Mouse (Mus musculus) erythroblast, embryonic 14.5 days (primary cell): ENCODE measurements around the gene Mtmr11. TPM values are rescaled to one million over a fixed set of nuclear protein-coding genes. Genes with fewer than 3 reads are reported as not detected.

Source experiments
- H3K27me3 ChIP-seq: 2 replicates; pipeline ENCODE4 v1.6.1; 2012; ENCODE audit warnings: inconsistent platforms; ENCODE audit not compliant: control insufficient read depth
- H3K36me3 ChIP-seq: 2 replicates; pipeline ENCODE4 v1.6.1; 2012; ENCODE audit warnings: mild to moderate bottlenecking, inconsistent platforms; ENCODE audit not compliant: control insufficient read depth
- H3K4me1 ChIP-seq: 2 replicates; pipeline ENCODE4 v1.6.1; 2012; ENCODE audit warnings: inconsistent platforms; ENCODE audit not compliant: control insufficient read depth
- H3K4me3 ChIP-seq: replicated peaks from 2 replicates; pipeline ENCODE3; 2012; ENCODE audit warnings: moderate library complexity, mild to moderate bottlenecking, inconsistent platforms
- H3K9me3 ChIP-seq: 2 replicates; pipeline ENCODE4 v1.6.1; 2012; ENCODE audit warnings: low read length, inconsistent platforms, mixed read lengths; ENCODE audit not compliant: control insufficient read depth
- GATA1 ChIP-seq: IDR thresholded peaks from 2 replicates; pipeline ENCODE4 v1.6.1; 2012; ENCODE audit warnings: low read length, inconsistent platforms, mixed read lengths
- TAL1 ChIP-seq: IDR thresholded peaks from 3 replicates; pipeline ENCODE4 v1.6.1; 2012; ENCODE audit warnings: low read length, inconsistent platforms, mixed read lengths
- polyA plus RNA-seq: library from polyadenylated mRNA; stranded (reverse); fragments of >175 nt; gene quantifications from 2 replicates; pipeline ENCODE4 v1.2.3, GENCODE M21; 2012

The Mtmr11 gene
- polyA plus RNA-seq: not detected in 2 replicates

DNA sequence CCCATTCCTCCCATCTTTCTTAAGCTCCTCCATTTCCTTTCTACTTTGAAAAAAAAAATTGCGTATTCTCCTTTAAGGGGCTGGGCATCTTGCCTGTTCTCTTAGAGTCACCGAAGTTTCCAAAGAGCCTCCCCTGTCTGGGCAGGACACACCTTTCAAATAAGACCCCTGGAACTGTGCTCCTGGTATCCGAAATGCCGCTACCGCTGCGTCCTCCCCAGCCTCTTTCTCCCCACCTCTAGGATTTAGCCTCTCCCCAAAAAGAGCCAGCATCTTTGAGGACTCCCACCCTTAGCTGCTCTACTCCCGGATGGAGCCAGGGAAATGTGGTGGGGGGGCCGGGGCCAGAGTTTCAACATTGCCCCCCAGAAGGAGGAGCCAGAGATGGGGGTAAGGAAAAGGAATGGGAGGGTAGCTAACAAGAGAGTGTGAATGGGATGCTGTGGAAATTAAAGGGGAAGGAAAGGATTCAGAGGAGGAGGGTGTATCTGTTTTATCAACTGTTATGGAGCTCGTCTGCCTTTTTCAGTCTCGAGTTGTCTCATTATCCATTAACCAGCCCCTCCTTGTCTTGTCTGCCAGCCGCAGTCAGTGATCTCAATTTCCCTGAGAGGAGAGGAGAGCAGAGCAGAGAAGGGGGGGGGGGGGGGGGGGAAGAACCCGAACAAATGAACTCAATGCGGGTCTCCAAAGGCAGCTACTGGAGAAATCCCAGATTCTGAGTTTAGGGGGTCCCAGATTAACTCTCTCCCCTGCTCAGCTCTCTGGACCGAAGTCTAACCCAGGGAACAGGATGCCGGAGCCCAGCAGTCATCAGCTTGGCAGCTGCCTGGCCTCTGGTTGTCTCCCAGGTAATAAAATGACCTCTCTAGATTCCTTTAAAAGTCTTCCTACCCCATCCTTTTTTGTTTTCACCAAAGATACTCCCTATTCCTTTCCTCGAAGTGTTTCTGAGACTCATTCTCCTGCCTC lies at the start of gene Mtmr11:
TSS of gene Mtmr11 (plus strand) at position 136 of the 972 bp plus-strand sequence.
- Histone ChIP-seq H3K27me3 (peaks cover 65% of the 10 kb centered on the region), H3K9me3 (no peaks in the 10 kb centered on the region), H3K4me1 (peaks cover 3% of the 10 kb centered on the region; the same call in 1 of the 2 replicates), H3K36me3 (no peaks in the 10 kb centered on the region), H3K4me3 (peak within 1 kb of the TSS; percentile 19)
- no peak for TF ChIP-seq GATA1
- TF ChIP-seq TAL1: no peak

- no peaks in the 10 kb centered on the region for H3K27me3 ChIP-seq
- TF ChIP-seq TAL1 (no peak), GATA1 (no peak)
- no peaks in the 10 kb centered on the region for H3K9me3 ChIP-seq
- peaks cover 25% of the 10 kb centered on the region for H3K4me1 ChIP-seq
- H3K36me3 ChIP-seq: peaks cover 31% of the 10 kb centered on the region
- no peak overlapping the region for H3K4me3 ChIP-seq
Observed at GRCm38 (mm10) chr3:96113251-96113650, 48.6 kb upstream of the Mtmr11 start.

DNA sequence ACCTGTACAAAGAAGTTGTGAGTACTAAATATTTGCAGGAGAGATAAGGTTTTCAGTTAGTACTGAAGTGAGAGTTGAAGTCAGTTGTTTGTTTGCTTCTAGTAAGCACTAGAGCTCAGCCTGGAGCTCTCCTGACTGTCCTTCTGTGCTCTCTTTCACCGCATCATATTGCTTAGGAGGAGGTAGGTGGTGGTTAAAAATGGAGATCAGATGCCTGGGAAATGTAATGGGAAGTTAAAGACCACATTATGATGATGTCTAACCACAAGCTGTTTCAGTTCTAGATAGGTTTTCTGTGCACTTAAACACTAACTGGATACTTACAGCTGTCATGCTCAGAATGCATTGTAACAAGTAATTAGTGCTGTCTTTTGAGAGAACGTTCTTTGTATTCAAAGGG lies 43.7 kb upstream of the Mtmr11 start:
- H3K27me3 ChIP-seq: no peaks in the 10 kb centered on the region
- H3K4me3 ChIP-seq: no peak overlapping the region
- peaks cover 11% of the 10 kb centered on the region for H3K36me3 ChIP-seq
- TF ChIP-seq TAL1 (no peak), GATA1 (no peak)
- no peaks in the 10 kb centered on the region for H3K9me3 ChIP-seq
- H3K4me1 ChIP-seq: peaks cover 16% of the 10 kb centered on the region

- Histone ChIP-seq H3K9me3 (no peaks in the 10 kb centered on the region), H3K36me3 (peaks cover 11% of the 10 kb centered on the region), H3K4me3 (no peak overlapping the region), H3K4me1 (peaks cover 13% of the 10 kb centered on the region), H3K27me3 (no peaks in the 10 kb centered on the region)
- TF ChIP-seq GATA1: no peak
- no peak for TF ChIP-seq TAL1
Observed at GRCm38 (mm10) chr3:96118702-96119101, 43.1 kb upstream of the Mtmr11 start.

DNA sequence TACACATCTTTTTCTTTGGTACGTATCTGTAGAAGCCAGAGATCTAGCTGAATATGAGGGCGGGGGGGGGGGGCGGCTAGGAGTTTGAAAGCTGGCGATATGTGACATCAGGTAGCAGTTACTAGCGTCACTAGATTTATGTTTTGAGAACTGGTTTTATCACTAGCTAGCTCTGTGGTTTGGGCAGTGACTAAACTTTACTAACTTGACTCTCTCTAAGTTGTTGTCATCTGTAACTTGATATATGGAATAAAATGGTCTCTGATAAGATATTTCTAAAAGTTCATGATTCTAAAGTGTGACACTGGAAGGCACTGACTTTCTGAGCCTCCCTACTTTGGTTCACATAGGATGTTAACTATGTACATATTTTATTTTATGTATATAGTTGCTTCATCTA lies 37.6 kb upstream of the Mtmr11 start:
- H3K36me3 ChIP-seq: peaks cover 4% of the 10 kb centered on the region
- TF ChIP-seq GATA1 (no peak), TAL1 (no peak)

DNA sequence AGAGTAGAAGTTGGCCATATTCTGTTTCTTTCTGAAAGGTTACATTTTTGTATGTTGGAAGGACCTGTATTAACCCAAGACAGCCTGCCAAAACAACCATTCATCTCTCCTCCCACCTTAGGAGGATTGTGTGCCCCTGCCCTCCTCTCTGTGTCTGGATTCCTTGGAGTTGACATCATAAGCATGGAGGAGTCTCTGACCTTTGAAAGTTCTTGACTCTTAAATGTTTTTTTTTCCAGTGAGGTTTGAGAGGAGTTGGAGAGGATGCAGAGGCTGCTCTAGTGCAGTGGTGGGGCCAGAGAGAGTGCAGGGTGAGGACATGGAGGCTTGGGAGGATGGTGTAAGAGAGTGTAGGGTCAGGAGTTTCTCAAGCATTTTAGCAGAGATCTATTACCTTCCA lies 33.7 kb upstream of the Mtmr11 start:
- Histone ChIP-seq H3K4me1 (peaks cover 6% of the 10 kb centered on the region), H3K36me3 (peaks cover 9% of the 10 kb centered on the region), H3K27me3 (no peaks in the 10 kb centered on the region), H3K4me3 (no peak overlapping the region), H3K9me3 (no peaks in the 10 kb centered on the region)
- no peak for TF ChIP-seq GATA1
- TF ChIP-seq TAL1: no peak

More for the DNA sequence above, 37.6 kb upstream of the Mtmr11 start:
- no peaks in the 10 kb centered on the region for H3K27me3 ChIP-seq
- H3K4me1 ChIP-seq: no peaks in the 10 kb centered on the region; the same call in 1 of the 2 replicates
- H3K4me3 ChIP-seq: no peak overlapping the region
- no peaks in the 10 kb centered on the region for H3K9me3 ChIP-seq

GRCm38 (mm10) chr3:96132478-96132877 lies 29.3 kb upstream of the Mtmr11 start:
- Histone ChIP-seq H3K4me3 (no peak overlapping the region), H3K36me3 (peaks cover 33% of the 10 kb centered on the region), H3K9me3 (no peaks in the 10 kb centered on the region), H3K27me3 (no peaks in the 10 kb centered on the region), H3K4me1 (peaks cover 6% of the 10 kb centered on the region)
- TF ChIP-seq TAL1: no peak
- TF ChIP-seq GATA1: no peak

- Histone ChIP-seq H3K4me1 (peaks cover 6% of the 10 kb centered on the region), H3K36me3 (peaks cover 42% of the 10 kb centered on the region), H3K4me3 (no peak overlapping the region), H3K9me3 (no peaks in the 10 kb centered on the region), H3K27me3 (no peaks in the 10 kb centered on the region)
- no peak for TF ChIP-seq GATA1
- TF ChIP-seq TAL1: no peak
Observed at GRCm38 (mm10) chr3:96133327-96133905, 28.4 kb upstream of the Mtmr11 start.

- Histone ChIP-seq H3K9me3 (no peaks in the 10 kb centered on the region), H3K4me3 (no peak overlapping the region), H3K36me3 (peaks cover 50% of the 10 kb centered on the region), H3K4me1 (peaks cover under 1% of the 10 kb centered on the region; the same call in 1 of the 2 replicates), H3K27me3 (no peaks in the 10 kb centered on the region)
- no peak for TF ChIP-seq GATA1
- TF ChIP-seq TAL1: no peak
Observed at GRCm38 (mm10) chr3:96135011-96135410, 26.8 kb upstream of the Mtmr11 start.
